Mouse (Mus musculus) neural tube, embryonic 14.5 days (tissue): ENCODE data around the gene Lacc1. TPM values are rescaled to one million over a fixed set of nuclear protein-coding genes. Genes with fewer than 3 reads are reported as not detected.
"Not testable (repeated sequence)": the region's sequence is repeated elsewhere in the genome, so short reads cannot be mapped to it uniquely, and the experiment has no call there.

Experiments used
- ATAC-seq: fragments of 200-750 bp; cut with Nextera tagmentation; 2 replicates; pipeline ENCODE4 v1.8.0; 2017; ENCODE audit warnings: low read depth, mild to moderate bottlenecking, moderate TSS enrichment, moderate library complexity
- H3K27ac ChIP-seq: fragments of 300-500 bp; sonication (generic); 2 replicates; pipeline ENCODE4 v1.5.1; 2014; ENCODE audit warnings: low read depth, mild to moderate bottlenecking, control low read depth, low read length, moderate library complexity, mixed read lengths
- H3K27me3 ChIP-seq: fragments of 300-500 bp; sonication (generic); 2 replicates; pipeline ENCODE4 v1.6.1; 2014; ENCODE audit warnings: low read length; ENCODE audit not compliant: control insufficient read depth, insufficient read depth
- H3K36me3 ChIP-seq: fragments of 300-500 bp; sonication (generic); 2 replicates; pipeline ENCODE4 v1.6.1; 2014; ENCODE audit warnings: low read length, mixed read lengths; ENCODE audit not compliant: control insufficient read depth, insufficient read depth
- H3K4me1 ChIP-seq: fragments of 300-500 bp; sonication (generic); 2 replicates; pipeline ENCODE4 v1.6.1; 2014; ENCODE audit warnings: low read length; ENCODE audit not compliant: control insufficient read depth, insufficient read depth
- H3K4me2 ChIP-seq: fragments of 300-500 bp; sonication (generic); 2 replicates; pipeline ENCODE4 v1.6.1; 2014; ENCODE audit warnings: mild to moderate bottlenecking, low read depth, low read length, control low read depth
- H3K4me3 ChIP-seq: fragments of 300-500 bp; sonication (generic); 2 replicates; pipeline ENCODE4 v1.5.1; 2014; ENCODE audit warnings: low read depth, low read length, control low read depth, mixed read lengths
- H3K9ac ChIP-seq: fragments of 300-500 bp; sonication (generic); replicated peaks from 2 replicates; pipeline ENCODE4 v1.6.1; 2014; ENCODE audit warnings: low read depth, mild to moderate bottlenecking, control low read depth, low read length, mixed read lengths
- H3K9me3 ChIP-seq: fragments of 300-500 bp; sonication (generic); 2 replicates; pipeline ENCODE4 v1.6.1; 2016; ENCODE audit warnings: low read length; ENCODE audit not compliant: control insufficient read depth
- WGBS: fragments of 180-500 bp; shearing (Covaris S2); extraction: QIAGEN DNeasy Blood & Tissue Kit; methylation state at CpG from one replicate; pipeline ENCODE4 v1.1.7; 2014; 5-methylcytosine and 5-hydroxymethylcytosine counted together
- polyA plus RNA-seq: library from polyadenylated mRNA; unstranded; fragments of >200 nt; fragmentation: Nextera tagmentation; extraction: Ambion mirVana; gene quantifications from 2 replicates; pipeline ENCODE4 v1.2.1, GENCODE M21; 2014

Lacc1 gene
- polyA plus RNA-seq, 1 experiment from 2014 or later, result 1.1 TPM

DNA sequence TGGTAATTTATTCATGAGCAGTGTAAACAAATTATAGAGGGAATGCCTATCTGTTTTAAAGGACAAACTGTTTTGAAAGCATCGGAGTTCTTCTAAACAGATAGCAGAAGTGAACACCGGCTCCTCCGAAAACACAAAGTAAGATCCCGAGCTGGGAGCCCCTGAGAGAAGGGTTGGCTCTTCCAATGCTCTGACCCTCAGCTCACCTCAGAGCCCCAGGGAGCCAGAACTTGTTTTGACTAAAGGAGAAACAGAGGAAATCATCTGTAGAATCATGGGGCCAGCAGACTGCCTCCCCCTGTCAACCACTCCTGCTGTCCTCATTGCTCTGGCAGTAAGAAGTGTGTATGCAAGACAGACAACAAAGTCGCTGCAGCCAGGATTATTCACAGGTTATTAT, 31.1 kb downstream of the Lacc1 start:
- Histone ChIP-seq H3K4me2 (no peak overlapping the region), H3K27me3 (no peaks in the 10 kb centered on the region), H3K4me1 (peaks cover 13% of the 10 kb centered on the region), H3K9me3 (no peaks in the 10 kb centered on the region), H3K9ac (no peak overlapping the region), H3K4me3 (no peak overlapping the region), H3K36me3 (no peaks in the 10 kb centered on the region), H3K27ac (no peak overlapping the region)
- 51% methylated on average over 5 of the region's 5 CpGs for WGBS
- ATAC-seq, result no peak

DNA sequence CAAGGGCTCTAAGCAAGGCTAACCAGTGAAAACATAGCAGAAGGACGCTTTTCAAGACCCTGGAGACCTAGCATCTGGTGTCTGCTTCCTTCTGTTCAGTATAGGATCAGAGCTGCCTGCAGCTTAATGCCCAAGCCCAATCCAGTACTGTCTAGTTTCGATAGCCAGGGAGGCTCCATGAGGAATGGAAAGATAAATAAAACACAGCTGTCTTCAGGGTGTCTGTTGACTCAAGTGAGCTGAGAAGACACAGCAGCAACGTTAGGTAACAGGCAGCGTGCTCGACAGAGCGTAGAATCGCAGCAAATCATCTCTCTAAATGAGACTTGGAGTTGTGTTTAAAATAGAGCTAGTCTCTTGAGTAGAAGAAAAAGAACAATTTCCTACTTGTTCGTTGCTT, 32.0 kb downstream of the Lacc1 start:
- Histone ChIP-seq H3K36me3 (no peaks in the 10 kb centered on the region), H3K27me3 (no peaks in the 10 kb centered on the region), H3K9ac (no peak overlapping the region), H3K4me1 (peaks cover 13% of the 10 kb centered on the region), H3K9me3 (no peaks in the 10 kb centered on the region), H3K4me2 (no peak overlapping the region), H3K4me3 (no peak overlapping the region), H3K27ac (no peak overlapping the region)
- ATAC-seq, result no peak
- WGBS, result 57% methylated on average over 8 of the region's 8 CpGs

DNA sequence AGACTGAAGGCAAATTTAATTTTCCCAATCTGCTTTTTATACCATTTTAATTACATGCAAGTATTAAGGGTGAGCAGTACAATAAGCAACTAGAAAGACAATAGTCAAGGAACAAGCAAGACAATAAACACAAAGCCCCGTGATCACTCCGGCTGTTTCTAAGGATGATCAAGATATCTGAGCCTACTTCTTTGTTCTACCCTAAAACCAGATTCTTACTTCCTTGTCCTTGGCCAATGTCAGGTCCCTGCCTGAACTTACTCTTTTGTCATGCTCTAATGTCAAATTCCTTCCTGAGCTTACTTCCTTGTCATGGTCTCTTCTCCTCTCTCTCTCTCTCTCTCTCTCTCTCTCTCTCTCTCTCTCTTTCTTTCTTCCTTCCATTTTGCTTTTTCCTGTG, 46.4 kb downstream of the Lacc1 start:
- H3K9me3 ChIP-seq, H3K27ac ChIP-seq, H3K4me1 ChIP-seq, ATAC-seq, H3K4me2 ChIP-seq, H3K36me3 ChIP-seq, H3K4me3 ChIP-seq, H3K27me3 ChIP-seq, H3K9ac ChIP-seq: not testable (repeated sequence)
- WGBS, result 93% methylated on average over 2 of the region's 2 CpGs

DNA sequence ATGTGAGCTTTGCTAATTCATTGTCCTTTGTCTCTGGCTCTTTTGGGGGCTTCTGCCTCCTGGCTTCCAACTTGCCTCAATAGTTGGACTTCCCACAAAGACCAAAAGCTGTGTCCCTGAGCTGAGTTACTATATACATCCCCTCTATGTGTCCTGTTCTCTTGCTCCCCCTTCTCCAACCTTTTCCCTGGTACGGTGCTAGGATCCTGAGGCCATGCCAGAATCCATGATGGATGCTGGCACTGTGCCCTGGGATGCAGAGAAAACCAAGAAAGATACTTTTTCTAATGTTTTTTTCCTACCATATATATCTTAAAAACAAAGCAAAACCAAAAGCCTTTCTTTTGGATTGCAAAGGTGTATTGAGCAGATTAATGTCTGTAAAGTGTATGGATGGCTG, 54.9 kb downstream of the Lacc1 start:
- no peak overlapping the region for H3K9ac ChIP-seq
- no peaks in the 10 kb centered on the region for H3K9me3 ChIP-seq
- H3K27ac ChIP-seq, result no peak overlapping the region; the same call in 1 of the 2 replicates
- no peaks in the 10 kb centered on the region for H3K4me1 ChIP-seq
- H3K27me3 ChIP-seq, result no peaks in the 10 kb centered on the region
- no peak for ATAC-seq
- no peak overlapping the region for H3K4me2 ChIP-seq
- no peaks in the 10 kb centered on the region for H3K36me3 ChIP-seq
- H3K4me3 ChIP-seq, result no peak overlapping the region
- WGBS, result 33% methylated on average over 1 of the region's 1 CpGs

DNA sequence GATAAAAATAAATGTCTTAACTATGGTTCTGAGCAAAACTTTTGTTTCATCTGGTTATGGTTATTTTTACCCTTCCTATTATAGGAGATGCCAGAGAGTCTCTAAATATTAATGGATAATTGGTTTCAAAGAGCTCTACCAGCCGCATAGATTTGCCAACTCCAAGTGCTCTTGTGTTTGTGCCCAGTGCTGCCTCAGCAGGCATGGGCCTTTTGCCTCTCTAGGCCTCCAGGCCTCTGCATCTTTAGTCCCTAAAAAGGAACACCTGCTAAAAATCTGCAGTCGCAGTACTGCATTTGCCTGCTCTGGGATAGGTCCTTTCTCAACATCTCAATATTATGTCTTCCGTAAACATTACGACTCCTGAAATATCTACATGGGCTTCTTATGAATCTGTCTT, 55.5 kb downstream of the Lacc1 start:
- ATAC-seq, result no peak
- no peak overlapping the region for H3K4me3 ChIP-seq
- H3K9ac ChIP-seq, result no peak overlapping the region
- no peak overlapping the region for H3K27ac ChIP-seq
- no peaks in the 10 kb centered on the region for H3K36me3 ChIP-seq
- no peaks in the 10 kb centered on the region for H3K27me3 ChIP-seq
- WGBS, result 97% methylated on average over 4 of the region's 4 CpGs
- no peaks in the 10 kb centered on the region for H3K9me3 ChIP-seq
- H3K4me1 ChIP-seq, result no peaks in the 10 kb centered on the region
- H3K4me2 ChIP-seq, result no peak overlapping the region

- Histone ChIP-seq H3K4me2 (no peak overlapping the region), H3K9me3 (no peaks in the 10 kb centered on the region), H3K36me3 (no peaks in the 10 kb centered on the region), H3K4me1 (no peaks in the 10 kb centered on the region), H3K27ac (no peak overlapping the region), H3K4me3 (no peak overlapping the region), H3K9ac (no peak overlapping the region), H3K27me3 (no peaks in the 10 kb centered on the region)
- 84% methylated on average over 9 of the region's 9 CpGs for WGBS
- no peak for ATAC-seq
Observed at GRCm38 (mm10) chr14:76979569-76979968, 57.1 kb downstream of the Lacc1 start.

Other genes with a start within 250 kb of the Lacc1 start
- gene Ccdc122, start 132 bp downstream of the Lacc1 start, polyA plus RNA-seq, result 0.63 and 0.84 TPM in 2 replicates
- gene Enox1, start 119.9 kb upstream of the Lacc1 start, polyA plus RNA-seq, result 36.2 and 43.7 TPM in 2 replicates